Mouse (Mus musculus) ES-Bruce4 (cell line): ENCODE measurements around the gene Cntn4. TPM values are rescaled to one million over a fixed set of nuclear protein-coding genes. Genes with fewer than 3 reads are reported as not detected.

ENCODE experiments used
- H3K27ac ChIP-seq: 2 replicates; pipeline ENCODE4 v1.5.1; 2012; ENCODE audit warnings: low read length, inconsistent platforms; ENCODE audit not compliant: insufficient read depth
- H3K27me3 ChIP-seq: 2 replicates; pipeline ENCODE4 v1.6.1; 2012; ENCODE audit warnings: mild to moderate bottlenecking, low read length, inconsistent platforms; ENCODE audit not compliant: control insufficient read depth, poor library complexity, insufficient read depth, severe bottlenecking
- H3K36me3 ChIP-seq: 2 replicates; pipeline ENCODE4 v1.6.1; 2012; ENCODE audit warnings: inconsistent platforms, mild to moderate bottlenecking, low read length, moderate library complexity; ENCODE audit not compliant: control insufficient read depth, poor library complexity, insufficient read depth, severe bottlenecking
- H3K4me1 ChIP-seq: one replicate; pipeline ENCODE4 v1.8.1; 2011; ENCODE audit warnings: low read length; ENCODE audit not compliant: control insufficient read depth, insufficient read depth
- H3K4me3 ChIP-seq: 2 replicates; pipeline ENCODE4 v1.5.1; 2011; ENCODE audit warnings: low read depth, mild to moderate bottlenecking, low read length
- H3K9ac ChIP-seq: 2 replicates; pipeline ENCODE4 v1.6.1; 2012; ENCODE audit warnings: low read depth, mild to moderate bottlenecking, inconsistent platforms; ENCODE audit not compliant: poor library complexity, severe bottlenecking
- H3K9me3 ChIP-seq: replicated peaks from 2 replicates; pipeline ENCODE4 v1.6.1; 2012; ENCODE audit warnings: mild to moderate bottlenecking, low read length, inconsistent platforms; ENCODE audit not compliant: control insufficient read depth, poor library complexity, insufficient read depth, severe bottlenecking
- CTCF ChIP-seq: IDR thresholded peaks from one replicate; pipeline ENCODE4 v1.8.1; 2011; ENCODE audit warnings: low read depth, low read length
- EP300 ChIP-seq: IDR thresholded peaks from 2 replicates; pipeline ENCODE4 v1.6.1; 2011; ENCODE audit warnings: low read depth, low read length; ENCODE audit not compliant: insufficient read depth
- POLR2A ChIP-seq: IDR thresholded peaks from one replicate; pipeline ENCODE4 v1.8.1; 2011; ENCODE audit warnings: low read length; ENCODE audit not compliant: insufficient read depth
- polyA plus RNA-seq: library from polyadenylated mRNA; stranded (reverse); fragments of >200 nt; gene quantifications from 2 replicates; pipeline ENCODE4 v1.2.4, GENCODE M21; 2011; ENCODE audit warnings: low read depth; ENCODE audit not compliant: missing spikeins, insufficient read depth, insufficient read length

The Cntn4 gene
- polyA plus RNA-seq, 1 experiment = not detected

GRCm38 (mm10) chr6:106302435-106302834, 625.0 kb downstream of the Cntn4 start:
- 0 out of 2 replicates have a peak, but pooled peaks cover 2% of the 10 kb centered on the region for H3K27me3 ChIP-seq
- H3K27ac ChIP-seq = no peak overlapping the region
- no peak overlapping the region for H3K9ac ChIP-seq
- no peak for TF ChIP-seq EP300
- no peak for TF ChIP-seq CTCF
- no peak for TF ChIP-seq POLR2A
- H3K9me3 ChIP-seq = no peaks in the 10 kb centered on the region
- H3K36me3 ChIP-seq = no peaks in the 10 kb centered on the region
- no peaks in the 10 kb centered on the region for H3K4me1 ChIP-seq
- H3K4me3 ChIP-seq = no peak overlapping the region

GRCm38 (mm10) chr6:106328987-106329386, 651.5 kb downstream of the Cntn4 start:
- H3K27me3 ChIP-seq = no peaks in the 10 kb centered on the region
- H3K27ac ChIP-seq = no peak overlapping the region
- no peak overlapping the region for H3K4me3 ChIP-seq
- H3K9ac ChIP-seq = no peak overlapping the region
- no peaks in the 10 kb centered on the region for H3K4me1 ChIP-seq
- no peaks in the 10 kb centered on the region for H3K9me3 ChIP-seq
- H3K36me3 ChIP-seq = no peaks in the 10 kb centered on the region
- TF ChIP-seq CTCF = no peak
- TF ChIP-seq POLR2A = no peak

GRCm38 (mm10) chr6:106329636-106330035, 652.2 kb downstream of the Cntn4 start:
- no peaks in the 10 kb centered on the region for H3K36me3 ChIP-seq
- H3K9ac ChIP-seq = no peak overlapping the region
- no peaks in the 10 kb centered on the region for H3K27me3 ChIP-seq
- no peak overlapping the region for H3K4me3 ChIP-seq
- TF ChIP-seq EP300 (no peak), POLR2A (no peak), CTCF (no peak)
- H3K27ac ChIP-seq = no peak overlapping the region
- H3K9me3 ChIP-seq = no peaks in the 10 kb centered on the region
- H3K4me1 ChIP-seq = no peaks in the 10 kb centered on the region

- TF ChIP-seq POLR2A = no peak
- no peak for TF ChIP-seq CTCF
- no peak for TF ChIP-seq EP300
- Histone ChIP-seq H3K4me3 (no peak overlapping the region), H3K36me3 (no peaks in the 10 kb centered on the region)
Measured at GRCm38 (mm10) chr6:106332466-106332865, 655.0 kb downstream of the Cntn4 start.

GRCm38 (mm10) chr6:106332933-106333332, 655.5 kb downstream of the Cntn4 start:
- Histone ChIP-seq H3K4me1 (no peaks in the 10 kb centered on the region), H3K27ac (no peak overlapping the region), H3K4me3 (no peak overlapping the region), H3K27me3 (no peaks in the 10 kb centered on the region), H3K36me3 (no peaks in the 10 kb centered on the region), H3K9ac (no peak overlapping the region), H3K9me3 (no peaks in the 10 kb centered on the region)
- TF ChIP-seq POLR2A (no peak), EP300 (no peak), CTCF (no peak)

More at GRCm38 (mm10) chr6:106332466-106332865, 655.0 kb downstream of the Cntn4 start:
- Histone ChIP-seq H3K9me3 (no peaks in the 10 kb centered on the region), H3K9ac (no peak overlapping the region), H3K27me3 (no peaks in the 10 kb centered on the region), H3K4me1 (no peaks in the 10 kb centered on the region), H3K27ac (no peak overlapping the region)

- Histone ChIP-seq H3K36me3 (no peaks in the 10 kb centered on the region), H3K4me1 (no peaks in the 10 kb centered on the region), H3K9ac (no peak overlapping the region), H3K27me3 (no peaks in the 10 kb centered on the region), H3K4me3 (no peak overlapping the region), H3K27ac (no peak overlapping the region), H3K9me3 (no peaks in the 10 kb centered on the region)
- no peak for TF ChIP-seq CTCF
- no peak for TF ChIP-seq EP300
Measured at GRCm38 (mm10) chr6:106335066-106335465, 657.6 kb downstream of the Cntn4 start.
